Comparison of ENCODE assay signal across 9 mouse cellular contexts in genomic region chr19:41982791-41983150, GRCm38 (mm10). TPM values are rescaled to one million over a fixed set of nuclear protein-coding genes. Genes with fewer than 3 reads are reported as not detected.
DNase-seq lines count a peak whose midpoint lies in the region; ATAC-seq and TF ChIP-seq lines count a peak whose summit lies in the region.
"Had no signal": no experiment of that assay in that cellular context is flagged by ENCODE, and none has a peak within 500 bp of the region (broad histone marks: within the 10 kb centered on the region; RNA-seq: fewer than 3 reads in every experiment).

No protein-coding gene starts in this region.

- no peak for ATAC-seq in forebrain, embryonic 14.5 days
- ATAC-seq in liver, embryonic 14.5 days (ENCODE audit: insufficient read depth): no peak
- ATAC-seq in cerebellum, adult (ENCODE audit: insufficient number of reproducible peaks, low FRiP score, low TSS enrichment): no peak

- no peaks in the 10 kb centered on the region for H3K9me3 ChIP-seq in heart, embryonic 10.5 days
- H3K9me3 ChIP-seq in CH12.LX (replicated peaks; ENCODE audit: low read length): no peaks in the 10 kb centered on the region
- H3K9me3 ChIP-seq in forebrain, embryonic 14.5 days (replicated peaks; ENCODE audit: control insufficient read depth, low read length): no peaks in the 10 kb centered on the region
- no peaks in the 10 kb centered on the region for H3K9me3 ChIP-seq in liver, embryonic 14.5 days (ENCODE audit: control insufficient read depth, low read length)

- peaks cover 16% of the 10 kb centered on the region for H3K4me1 ChIP-seq in heart, embryonic 10.5 days
- peaks cover 0 to 29% of the 10 kb centered on the region in 2 experiments; a peak in 2 of 4 replicates for H3K4me1 ChIP-seq in CH12.LX (ENCODE audit: control insufficient read depth in 1 of 2, insufficient read depth in 2 of 2)
- peaks cover 7% of the 10 kb centered on the region; the same call in 1 of the 2 replicates for H3K4me1 ChIP-seq in forebrain, embryonic 14.5 days (ENCODE audit: control insufficient read depth, insufficient read depth, low read length)
- 0 out of 4 replicates have a peak, but pooled peaks cover 0 to 2% of the 10 kb centered on the region in 2 experiments for H3K4me1 ChIP-seq in liver, embryonic 14.5 days (replicated peaks; ENCODE audit: control insufficient read depth in 2 of 2, insufficient read depth in 2 of 2, low read length in 1 of 2)
- H3K4me1 ChIP-seq in small intestine, adult 2 months (ENCODE audit: control insufficient read depth, insufficient read depth, insufficient read length, low read length): no peaks in the 10 kb centered on the region

- H3K79me2 ChIP-seq in CH12.LX (replicated peaks; ENCODE audit: control insufficient read depth, extremely low read depth, insufficient read depth, poor library complexity, severe bottlenecking): peaks cover 16% of the 10 kb centered on the region

- H3K4me2 ChIP-seq in CH12.LX (ENCODE audit: insufficient read depth, low read depth, poor library complexity, severe bottlenecking): peak overlapping the region; percentile 83
- H3K4me2 ChIP-seq in forebrain, embryonic 14.5 days (ENCODE audit: low read length): peak overlapping the region; percentile 100
- peak overlapping the region; percentile 78 for H3K4me2 ChIP-seq in liver, embryonic 14.5 days (ENCODE audit: low read depth)

- no peaks in the 10 kb centered on the region for H3K36me3 ChIP-seq in heart, embryonic 10.5 days
- peaks cover 0 to 7% of the 10 kb centered on the region in 2 experiments for H3K36me3 ChIP-seq in CH12.LX (replicated peaks in 1 of 2; ENCODE audit: control insufficient read depth in 1 of 2, insufficient read depth in 1 of 2, low read length in 1 of 2)
- no peaks in the 10 kb centered on the region for H3K36me3 ChIP-seq in forebrain, embryonic 14.5 days (ENCODE audit: control insufficient read depth, insufficient read depth, low read length)
- H3K36me3 ChIP-seq in liver, embryonic 14.5 days (replicated peaks; ENCODE audit: control insufficient read depth, insufficient read depth, low read depth): no peaks in the 10 kb centered on the region
- H3K36me3 ChIP-seq in small intestine, adult 2 months (ENCODE audit: control insufficient read depth, insufficient read depth, low read length): no peaks in the 10 kb centered on the region

- dilution Hi-C loops in CH12.LX (cut with MboI; ENCODE audit: extremely low pct_ligation_motif_present, extremely low pct_unique_long_range_greater_than_20kb, low sequenced_read_pairs): no loop called here

- H3K4me3 ChIP-seq in heart, embryonic 10.5 days: peak overlapping the region; percentile 95
- H3K4me3 ChIP-seq in CH12.LX (replicated peaks in 1 of 3; ENCODE audit: low read depth in 2 of 3, low read length in 2 of 3, poor library complexity in 1 of 3): peak overlapping the region in 1 of 3 experiments; percentile 10
- H3K4me3 ChIP-seq in forebrain, embryonic 14.5 days (ENCODE audit: low read depth, low read length): peak overlapping the region; percentile 81
- H3K4me3 ChIP-seq in liver, embryonic 14.5 days (ENCODE audit: insufficient read depth in 1 of 2, low read depth in 2 of 2, low read length in 2 of 2): peak overlapping the region; percentile 61 to 97
- H3K4me3 ChIP-seq in small intestine, adult 2 months (ENCODE audit: low read depth, low read length): peak overlapping the region; percentile 92

- TF ChIP-seq EP300 in CH12.LX (IDR thresholded peaks at IDR 0.05; ENCODE audit: low read length): no peak
- no peak for TF ChIP-seq EP300 in liver, embryonic 14.5 days (IDR thresholded peaks at IDR 0.05; ENCODE audit: low read depth)

- in situ Hi-C loops in CH12.LX (cut with MboI; ENCODE audit: low pct_ligation_motif_present, low pct_unique_long_range_greater_than_20kb, low sequenced_read_pairs): no loop called here

- 4% methylated on average over 4 of the region's 4 CpGs for WGBS in heart, embryonic 10.5 days
- WGBS in forebrain, embryonic 14.5 days: 3% methylated on average over 4 of the region's 4 CpGs
- WGBS in liver, embryonic 14.5 days (ENCODE audit: insufficient replicate concordance): 9% methylated on average over 4 of the region's 4 CpGs
- 32% methylated on average over 4 of the region's 4 CpGs for WGBS in small intestine, adult 2 months

- TF ChIP-seq CTCF in CH12.LX (conservative IDR thresholded peaks at IDR 0.05 in 1 of 2, IDR thresholded peaks at IDR 0.05 in 1 of 2; ENCODE audit: low read depth in 2 of 2, low read length in 2 of 2): no peak
- TF ChIP-seq CTCF in liver, embryonic 14.5 days (IDR thresholded peaks at IDR 0.05; ENCODE audit: low read depth): no peak
- no peak for TF ChIP-seq CTCF in small intestine, adult 2 months (IDR thresholded peaks at IDR 0.05; ENCODE audit: extremely low read depth, insufficient read length, insufficient replicate concordance, low read depth, low read length)

- no peak for TF ChIP-seq POLR2A in CH12.LX (IDR thresholded peaks at IDR 0.05; ENCODE audit: low read depth, low read length)
- no peak for TF ChIP-seq POLR2A in small intestine, adult 2 months (IDR thresholded peaks at IDR 0.05; ENCODE audit: low read depth, low read length)

- peak overlapping the region; percentile 93; the same call in 1 of the 2 replicates for H3K27ac ChIP-seq in heart, embryonic 10.5 days
- H3K27ac ChIP-seq in CH12.LX (ENCODE audit: insufficient read depth, low read depth): no peak overlapping the region
- no peak overlapping the region for H3K27ac ChIP-seq in forebrain, embryonic 14.5 days (ENCODE audit: low read depth, low read length)
- H3K27ac ChIP-seq in liver, embryonic 14.5 days: no peak overlapping the region
- no peak overlapping the region for H3K27ac ChIP-seq in small intestine, adult 2 months (ENCODE audit: insufficient read depth, low read depth, low read length)

- 0 out of 2 replicates have a peak, but pooled peaks cover 4% of the 10 kb centered on the region for H3K27me3 ChIP-seq in heart, embryonic 10.5 days (ENCODE audit: insufficient read depth, poor library complexity, severe bottlenecking)
- peaks cover 24% of the 10 kb centered on the region for H3K27me3 ChIP-seq in CH12.LX (replicated peaks)
- 0 out of 2 replicates have a peak, but pooled peaks cover 11% of the 10 kb centered on the region for H3K27me3 ChIP-seq in forebrain, embryonic 14.5 days (replicated peaks; ENCODE audit: control insufficient read depth, insufficient read depth, low read length)
- peaks cover 25% of the 10 kb centered on the region for H3K27me3 ChIP-seq in liver, embryonic 14.5 days (ENCODE audit: control insufficient read depth, insufficient read depth, low read length)
- H3K27me3 ChIP-seq in small intestine, adult 2 months (ENCODE audit: control insufficient read depth, insufficient read depth, low read length): no peaks in the 10 kb centered on the region

- no peak for DNase-seq in heart, embryonic 10.5 days (ENCODE audit: low spot score)
- no peak for DNase-seq in heart, adult 8-10 months (ENCODE audit: low spot score)
- DNase-seq in CH12.LX (ENCODE audit: extremely low read depth): no peak
- DNase-seq in forebrain, embryonic 14.5 days (ENCODE audit: low spot score): no peak
- DNase-seq in liver, embryonic 14.5 days (ENCODE audit: low read depth in 3 of 3, low spot score in 3 of 3): no peak
- DNase-seq in c-Kit-positive CD71-positive TER-119-positive erythroid progenitor cells, embryonic 14.5 days (ENCODE audit: low spot score): no peak

- no peak for TF ChIP-seq RAD21 in CH12.LX (IDR thresholded peaks at IDR 0.05; ENCODE audit: low read depth, low read length)

- no peak overlapping the region for H3K9ac ChIP-seq in CH12.LX (ENCODE audit: insufficient read depth, low read depth)
- peak overlapping the region; percentile 72 for H3K9ac ChIP-seq in forebrain, embryonic 14.5 days (ENCODE audit: low read length)
- no peak overlapping the region for H3K9ac ChIP-seq in liver, embryonic 14.5 days (replicated peaks)

RNA-seq across cellular contexts. Expression of gene Ubtd1, which starts 1.2 kb away (rescaled TPM):
- 12.4 and 14.0 TPM in 2 replicates for polyA plus RNA-seq in heart, embryonic 10.5 days (2016; fragmentation: Nextera tagmentation; extraction: Ambion mirVana)
- 10 to 100 TPM; 15.9 to 18.2 (median 16.5) TPM for total RNA-seq in heart, adult 8-10 months (2022)
- total RNA-seq in CH12.LX (2012; rRNA removed) (3.1 and 3.6 TPM in 2 replicates), CH12.LX (2014; rRNA removed) (3.1 and 3.4 TPM in 2 replicates)
- polyA plus RNA-seq in CH12.LX (2012; ENCODE audit: insufficient read length, low read depth): 5.5 and 5.8 TPM in 2 replicates
- polyA plus RNA-seq in forebrain, embryonic 14.5 days (2014; fragmentation: Nextera tagmentation; extraction: Ambion mirVana): 5.4 and 6.7 TPM in 2 replicates
- 4.2 and 4.4 TPM in 2 replicates for polyA plus RNA-seq in liver, embryonic 14.5 days (2012; rRNA removed)
- polyA plus RNA-seq in liver, embryonic 14.5 days (2014; fragmentation: Nextera tagmentation; extraction: Ambion mirVana): 1.9 and 2.0 TPM in 2 replicates
- 9.0 and 10.8 TPM in 2 replicates for polyA plus RNA-seq in small intestine, adult 2 months (2012; rRNA removed)

RNA-seq across cellular contexts. Expression of gene Mms19, which starts 1.8 kb away (rescaled TPM):
- polyA plus RNA-seq in heart, embryonic 10.5 days (2016; fragmentation: Nextera tagmentation; extraction: Ambion mirVana): 25.4 and 27.0 TPM in 2 replicates
- total RNA-seq in heart, adult 8-10 months (2022): 10 to 100 TPM; 16.0 to 23.9 (median 20.6) TPM
- 26.2 and 32.1 TPM in 2 replicates for total RNA-seq in CH12.LX (2012; rRNA removed)
- 34.4 and 43.3 TPM in 2 replicates for total RNA-seq in CH12.LX (2014; rRNA removed)
- 36.5 and 46.3 TPM in 2 replicates for polyA plus RNA-seq in CH12.LX (2012; ENCODE audit: insufficient read length, low read depth)
- polyA plus RNA-seq in forebrain, embryonic 14.5 days (2014; fragmentation: Nextera tagmentation; extraction: Ambion mirVana): 30.8 and 35.9 TPM in 2 replicates
- 18.2 and 18.5 TPM in 2 replicates for polyA plus RNA-seq in liver, embryonic 14.5 days (2012; rRNA removed)
- polyA plus RNA-seq in liver, embryonic 14.5 days (2014; fragmentation: Nextera tagmentation; extraction: Ambion mirVana): 10.4 and 10.8 TPM in 2 replicates
- 17.4 and 33.0 TPM in 2 replicates for polyA plus RNA-seq in small intestine, adult 2 months (2012; rRNA removed)

RNA-seq across cellular contexts. Expression of gene Zdhhc16, which starts 49.5 kb away (rescaled TPM):
- polyA plus RNA-seq in heart, embryonic 10.5 days (2016; fragmentation: Nextera tagmentation; extraction: Ambion mirVana): 73.4 and 78.9 TPM in 2 replicates
- 10 to 100 TPM; 12.4 to 14.1 (median 13.1) TPM for total RNA-seq in heart, adult 8-10 months (2022)
- total RNA-seq in CH12.LX (2012; rRNA removed) (45.5 and 49.6 TPM in 2 replicates), CH12.LX (2014; rRNA removed) (29.9 and 30.3 TPM in 2 replicates)
- polyA plus RNA-seq in CH12.LX (2012; ENCODE audit: insufficient read length, low read depth): 51.1 and 54.3 TPM in 2 replicates
- 77.2 and 83.7 TPM in 2 replicates for polyA plus RNA-seq in forebrain, embryonic 14.5 days (2014; fragmentation: Nextera tagmentation; extraction: Ambion mirVana)
- polyA plus RNA-seq in liver, embryonic 14.5 days (2012; rRNA removed): 25.6 and 27.0 TPM in 2 replicates
- 25.9 and 28.5 TPM in 2 replicates for polyA plus RNA-seq in liver, embryonic 14.5 days (2014; fragmentation: Nextera tagmentation; extraction: Ambion mirVana)
- 27.5 and 42.0 TPM in 2 replicates for polyA plus RNA-seq in small intestine, adult 2 months (2012; rRNA removed)

RNA-seq across cellular contexts. Expression of gene Exosc1, which starts 49.5 kb away (rescaled TPM):
- polyA plus RNA-seq in heart, embryonic 10.5 days (2016; fragmentation: Nextera tagmentation; extraction: Ambion mirVana): 60.1 and 78.1 TPM in 2 replicates
- total RNA-seq in heart, adult 8-10 months (2022): 10 to 100 TPM; 11.9 to 14.7 (median 13.7) TPM
- total RNA-seq in CH12.LX (2012; rRNA removed) (56.6 and 70.0 TPM in 2 replicates), CH12.LX (2014; rRNA removed) (68.6 and 72.6 TPM in 2 replicates)
- 109 TPM in 2 replicates for polyA plus RNA-seq in CH12.LX (2012; ENCODE audit: insufficient read length, low read depth)
- 69.0 and 76.2 TPM in 2 replicates for polyA plus RNA-seq in forebrain, embryonic 14.5 days (2014; fragmentation: Nextera tagmentation; extraction: Ambion mirVana)
- polyA plus RNA-seq in liver, embryonic 14.5 days (2012; rRNA removed): 17.9 and 20.4 TPM in 2 replicates
- 38.8 and 40.1 TPM in 2 replicates for polyA plus RNA-seq in liver, embryonic 14.5 days (2014; fragmentation: Nextera tagmentation; extraction: Ambion mirVana)
- polyA plus RNA-seq in small intestine, adult 2 months (2012; rRNA removed): 4.7 and 5.9 TPM in 2 replicates

RNA-seq across cellular contexts. Expression of gene Ankrd2, which starts 53.0 kb away (rescaled TPM):
- polyA plus RNA-seq in heart, embryonic 10.5 days (2016; fragmentation: Nextera tagmentation; extraction: Ambion mirVana): not detected in 2 replicates
- total RNA-seq in heart, adult 8-10 months (2022): under 1 TPM in 3 of 4 experiments, not detected in 1; 0.49 to 0.63 (median 0.53) TPM
- total RNA-seq in CH12.LX (2012; rRNA removed) (not detected in 2 replicates), CH12.LX (2014; rRNA removed) (not detected in 2 replicates)
- polyA plus RNA-seq in CH12.LX (2012; ENCODE audit: insufficient read length, low read depth): not detected in 2 replicates
- 0.47 TPM in 2 replicates for polyA plus RNA-seq in forebrain, embryonic 14.5 days (2014; fragmentation: Nextera tagmentation; extraction: Ambion mirVana)
- 0.08 TPM in 1 of 2 replicates, not detected in the other for polyA plus RNA-seq in liver, embryonic 14.5 days (2012; rRNA removed)
- polyA plus RNA-seq in liver, embryonic 14.5 days (2014; fragmentation: Nextera tagmentation; extraction: Ambion mirVana): not detected in 2 replicates
- not detected in 2 replicates for polyA plus RNA-seq in small intestine, adult 2 months (2012; rRNA removed)
- total RNA-seq: neutrophil, adult 5-6 weeks had no signal
